Mouse (Mus musculus): ENCODE measurements around the gene Tax1bp3. TPM values are rescaled to one million over a fixed set of nuclear protein-coding genes. Genes with fewer than 3 reads are reported as not detected.
A peak's percentile ranks its signal among the peaks of the same experiment; 100 is the strongest.

Tax1bp3 gene
- polyA plus RNA-seq, 1 experiment: 85.2 TPM

DNA sequence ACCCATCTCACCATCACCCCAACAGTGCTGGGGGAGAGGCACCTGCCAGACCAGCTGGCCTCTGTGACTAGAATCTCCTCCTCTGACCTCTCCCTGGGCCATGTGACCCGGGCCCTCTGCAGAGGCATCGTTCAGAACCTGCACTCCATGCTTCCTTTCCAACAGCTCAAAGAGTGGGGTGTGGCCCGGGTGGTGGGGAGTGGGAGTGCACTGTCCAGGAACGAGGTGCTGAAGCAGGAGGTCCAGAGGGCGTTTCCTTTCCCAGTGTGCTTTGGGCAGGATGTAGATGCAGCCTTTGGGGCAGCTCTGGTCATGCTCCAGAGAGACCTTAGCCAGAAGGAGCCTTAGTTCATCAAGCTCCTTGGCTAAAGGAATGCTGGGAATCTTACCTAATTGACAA, 46.0 kb downstream of the Tax1bp3 start:
- Histone ChIP-seq H3K4me3 (no peak overlapping the region), H3K27me3 (ENCODE audit: control insufficient read depth, insufficient read depth, insufficient read length) (no peaks in the 10 kb centered on the region), H3K4me2 (ENCODE audit: low read depth) (no peak overlapping the region), H3K36me3 (ENCODE audit: control insufficient read depth, insufficient read depth) (no peaks in the 10 kb centered on the region), H3K79me2 (ENCODE audit: control insufficient read depth, insufficient read depth) (no peaks in the 10 kb centered on the region), H3ac (ENCODE audit: control insufficient read depth, insufficient read length) (no peak overlapping the region)
- TF ChIP-seq TCF3 (IDR thresholded peaks at IDR 0.05; ENCODE audit: insufficient read length, low read depth): no peak
- peak; percentile 70 for TF ChIP-seq REST (IDR thresholded peaks at IDR 0.05; ENCODE audit: insufficient read depth, insufficient read length)

- TF ChIP-seq MYOG (IDR thresholded peaks at IDR 0.05; ENCODE audit: control insufficient read depth in 1 of 3, insufficient read depth in 1 of 3, insufficient read length in 2 of 3, low read depth in 2 of 3) (no peak), POLR2AphosphoS2 (IDR thresholded peaks at IDR 0.05; ENCODE audit: insufficient read length, low read depth) (no peak), E2F4 (IDR thresholded peaks at IDR 0.05; ENCODE audit: insufficient read depth) (no peak), REST (IDR thresholded peaks at IDR 0.05; ENCODE audit: insufficient read depth, insufficient read length) (no peak), MAX (IDR thresholded peaks at IDR 0.05; ENCODE audit: low read depth) (no peak), SRF (IDR thresholded peaks at IDR 0.05; ENCODE audit: control insufficient read depth, insufficient read length, low read depth) (no peak), TCF12 (IDR thresholded peaks at IDR 0.05; ENCODE audit: insufficient read depth, poor library complexity, severe bottlenecking) (no peak), USF1 (IDR thresholded peaks at IDR 0.05; ENCODE audit: low read depth) (no peak), MYOD1 (IDR thresholded peaks at IDR 0.05; ENCODE audit: control insufficient read depth in 1 of 3, insufficient read length in 2 of 3, low read depth in 2 of 3) (no peak), POLR2A (IDR thresholded peaks at IDR 0.05; ENCODE audit: insufficient read length, low read depth) (no peak), TCF3 (IDR thresholded peaks at IDR 0.05; ENCODE audit: insufficient read length, low read depth) (no peak), CEBPB (IDR thresholded peaks at IDR 0.05; ENCODE audit: insufficient read depth, poor library complexity, severe bottlenecking) (no peak)
- Histone ChIP-seq H3K79me2 (ENCODE audit: control insufficient read depth, insufficient read depth) (no peaks in the 10 kb centered on the region), H3ac (ENCODE audit: control insufficient read depth, insufficient read length) (no peak overlapping the region), H3K4me2 (ENCODE audit: low read depth) (no peak overlapping the region), H3K4me3 (no peak overlapping the region), H3K27me3 (ENCODE audit: control insufficient read depth, insufficient read depth, insufficient read length) (no peaks in the 10 kb centered on the region), H3K36me3 (ENCODE audit: control insufficient read depth, insufficient read depth) (no peaks in the 10 kb centered on the region)
Measured at GRCm38 (mm10) chr11:73223966-73224365, 47.1 kb downstream of the Tax1bp3 start.

DNA sequence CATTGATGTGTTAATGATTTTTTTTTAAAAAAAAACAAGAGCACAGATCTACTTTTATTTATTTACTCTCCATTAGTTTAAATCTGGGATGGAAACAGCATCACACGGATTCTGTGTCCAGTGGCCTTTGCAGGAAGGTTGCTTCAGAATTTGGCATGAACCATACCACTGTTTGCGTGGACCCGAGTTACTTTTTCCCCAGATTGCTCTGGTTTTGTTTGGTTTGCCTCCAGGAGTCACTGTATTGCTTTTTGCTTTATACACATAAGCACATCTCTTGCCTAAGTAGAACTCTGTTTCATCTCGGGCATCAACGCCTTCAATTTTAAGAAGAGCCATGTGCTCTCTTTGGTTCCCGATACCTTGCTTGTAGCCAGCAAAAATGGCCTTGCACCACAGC, 49.0 kb downstream of the Tax1bp3 start:
- H3K27me3 ChIP-seq (ENCODE audit: control insufficient read depth, insufficient read depth, insufficient read length): no peaks in the 10 kb centered on the region
- H3K4me3 ChIP-seq: no peak overlapping the region
- no peak for TF ChIP-seq SRF (IDR thresholded peaks at IDR 0.05; ENCODE audit: control insufficient read depth, insufficient read length, low read depth)

GRCm38 (mm10) chr11:73228881-73229280, 52.0 kb downstream of the Tax1bp3 start:
- TF ChIP-seq CEBPB (IDR thresholded peaks at IDR 0.05; ENCODE audit: insufficient read depth, poor library complexity, severe bottlenecking) (no peak), MYOG (IDR thresholded peaks at IDR 0.05; ENCODE audit: control insufficient read depth in 1 of 3, insufficient read depth in 1 of 3, insufficient read length in 2 of 3, low read depth in 2 of 3) (no peak), TCF3 (IDR thresholded peaks at IDR 0.05; ENCODE audit: insufficient read length, low read depth) (no peak), SRF (IDR thresholded peaks at IDR 0.05; ENCODE audit: control insufficient read depth, insufficient read length, low read depth) (no peak), POLR2AphosphoS2 (IDR thresholded peaks at IDR 0.05; ENCODE audit: insufficient read length, low read depth) (no peak)
- no peaks in the 10 kb centered on the region for H3K36me3 ChIP-seq (ENCODE audit: control insufficient read depth, insufficient read depth)
- H3K4me2 ChIP-seq (ENCODE audit: low read depth): no peak overlapping the region

More for the DNA sequence above, 49.0 kb downstream of the Tax1bp3 start:
- Histone ChIP-seq H3K4me2 (ENCODE audit: low read depth) (no peak overlapping the region), H3ac (ENCODE audit: control insufficient read depth, insufficient read length) (no peak overlapping the region), H3K79me2 (ENCODE audit: control insufficient read depth, insufficient read depth) (no peaks in the 10 kb centered on the region), H3K36me3 (ENCODE audit: control insufficient read depth, insufficient read depth) (no peaks in the 10 kb centered on the region)

DNA sequence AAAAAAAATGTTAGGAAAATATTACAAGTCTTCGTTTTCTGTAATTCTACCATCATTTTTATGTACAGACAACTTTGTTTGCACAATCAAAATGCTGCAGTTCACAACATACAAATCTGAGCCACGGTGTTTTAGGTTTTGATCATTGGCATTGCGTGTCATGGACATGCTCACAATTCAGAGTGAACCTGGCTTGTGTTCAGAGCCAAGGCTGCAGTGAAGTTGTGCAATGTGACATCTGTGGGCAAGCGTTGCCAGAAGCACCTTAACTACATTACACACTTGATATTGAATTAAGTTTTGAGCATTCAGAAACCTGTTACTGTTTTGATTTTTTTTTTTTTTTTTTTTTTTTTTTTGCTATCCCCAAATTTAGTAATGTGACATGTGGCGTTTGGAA, 53.2 kb downstream of the Tax1bp3 start:
- Histone ChIP-seq H3ac (ENCODE audit: control insufficient read depth, insufficient read length) (no peak overlapping the region), H3K27me3 (ENCODE audit: control insufficient read depth, insufficient read depth, insufficient read length) (no peaks in the 10 kb centered on the region), H3K4me3 (no peak overlapping the region), H3K79me2 (ENCODE audit: control insufficient read depth, insufficient read depth) (no peaks in the 10 kb centered on the region), H3K4me2 (ENCODE audit: low read depth) (no peak overlapping the region), H3K36me3 (ENCODE audit: control insufficient read depth, insufficient read depth) (no peaks in the 10 kb centered on the region)
- TF ChIP-seq POLR2AphosphoS2 (IDR thresholded peaks at IDR 0.05; ENCODE audit: insufficient read length, low read depth) (no peak), MAX (IDR thresholded peaks at IDR 0.05; ENCODE audit: low read depth) (no peak), MYOG (IDR thresholded peaks at IDR 0.05; ENCODE audit: control insufficient read depth in 1 of 3, insufficient read depth in 1 of 3, insufficient read length in 2 of 3, low read depth in 2 of 3) (no peak), TCF12 (IDR thresholded peaks at IDR 0.05; ENCODE audit: insufficient read depth, poor library complexity, severe bottlenecking) (no peak), E2F4 (IDR thresholded peaks at IDR 0.05; ENCODE audit: insufficient read depth) (no peak), REST (IDR thresholded peaks at IDR 0.05; ENCODE audit: insufficient read depth, insufficient read length) (no peak), TCF3 (IDR thresholded peaks at IDR 0.05; ENCODE audit: insufficient read length, low read depth) (no peak), SRF (IDR thresholded peaks at IDR 0.05; ENCODE audit: control insufficient read depth, insufficient read length, low read depth) (no peak), MYOD1 (IDR thresholded peaks at IDR 0.05; ENCODE audit: control insufficient read depth in 1 of 3, insufficient read length in 2 of 3, low read depth in 2 of 3) (no peak), USF1 (IDR thresholded peaks at IDR 0.05; ENCODE audit: low read depth) (no peak), CEBPB (IDR thresholded peaks at IDR 0.05; ENCODE audit: insufficient read depth, poor library complexity, severe bottlenecking) (no peak), POLR2A (IDR thresholded peaks at IDR 0.05; ENCODE audit: insufficient read length, low read depth) (no peak)

More at GRCm38 (mm10) chr11:73228881-73229280, 52.0 kb downstream of the Tax1bp3 start:
- H3K27me3 ChIP-seq (ENCODE audit: control insufficient read depth, insufficient read depth, insufficient read length): no peaks in the 10 kb centered on the region
- H3K79me2 ChIP-seq (ENCODE audit: control insufficient read depth, insufficient read depth): no peaks in the 10 kb centered on the region
- H3K4me3 ChIP-seq: no peak overlapping the region
- no peak overlapping the region for H3ac ChIP-seq (ENCODE audit: control insufficient read depth, insufficient read length)

Measured in myocyte (in vitro differentiated cells).